Mouse (Mus musculus) lung, postnatal 25 days (tissue): ENCODE results near the gene Ccdc124.

ENCODE experiments used
- DNase-seq: peaks from one replicate; pipeline ENCODE4 v3.0.0; 2022; ENCODE audit warnings: low spot score

Ccdc124 gene

DNA sequence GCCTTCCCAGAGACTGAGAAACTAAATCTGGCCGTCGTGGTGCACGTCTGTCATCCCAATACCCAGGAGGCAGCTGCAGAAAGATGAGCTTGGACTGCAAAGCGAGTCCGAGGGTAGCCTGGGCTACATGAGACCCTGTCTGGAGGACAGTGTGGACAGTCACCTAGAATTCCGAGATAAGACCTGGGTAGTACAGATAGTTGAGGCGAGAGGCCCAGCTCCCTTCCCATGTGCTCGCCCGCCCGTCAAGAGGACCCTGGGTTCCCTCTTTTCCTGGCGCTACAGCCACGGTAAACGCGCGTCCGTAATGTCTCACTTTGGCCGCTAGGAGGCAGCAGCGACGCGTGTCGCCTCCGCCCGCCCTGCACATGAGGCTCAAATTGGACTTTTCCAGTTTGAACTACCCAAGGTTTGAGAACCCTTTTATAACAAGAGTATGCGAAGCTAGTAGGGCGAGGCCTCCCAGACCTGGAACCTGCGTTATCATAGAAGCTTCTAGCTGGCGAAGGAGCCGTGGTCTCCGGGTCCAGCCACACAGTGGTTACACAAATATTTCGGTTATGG, 52.3 kb downstream of the Ccdc124 start:
- DNase-seq, result peak; percentile 68

GRCm38 (mm10) chr8:70820101-70820935, 53.4 kb downstream of the Ccdc124 start:
- peak; percentile 93 for DNase-seq
